Mouse (Mus musculus) embryo, embryonic 10 days (tissue): ENCODE results near the gene Fosl1.

Experiments
- DNase-seq: peaks from one replicate; pipeline ENCODE4 v3.0.0-alpha.2; 2015; ENCODE audit warnings: low spot score

The Fosl1 gene

DNA sequence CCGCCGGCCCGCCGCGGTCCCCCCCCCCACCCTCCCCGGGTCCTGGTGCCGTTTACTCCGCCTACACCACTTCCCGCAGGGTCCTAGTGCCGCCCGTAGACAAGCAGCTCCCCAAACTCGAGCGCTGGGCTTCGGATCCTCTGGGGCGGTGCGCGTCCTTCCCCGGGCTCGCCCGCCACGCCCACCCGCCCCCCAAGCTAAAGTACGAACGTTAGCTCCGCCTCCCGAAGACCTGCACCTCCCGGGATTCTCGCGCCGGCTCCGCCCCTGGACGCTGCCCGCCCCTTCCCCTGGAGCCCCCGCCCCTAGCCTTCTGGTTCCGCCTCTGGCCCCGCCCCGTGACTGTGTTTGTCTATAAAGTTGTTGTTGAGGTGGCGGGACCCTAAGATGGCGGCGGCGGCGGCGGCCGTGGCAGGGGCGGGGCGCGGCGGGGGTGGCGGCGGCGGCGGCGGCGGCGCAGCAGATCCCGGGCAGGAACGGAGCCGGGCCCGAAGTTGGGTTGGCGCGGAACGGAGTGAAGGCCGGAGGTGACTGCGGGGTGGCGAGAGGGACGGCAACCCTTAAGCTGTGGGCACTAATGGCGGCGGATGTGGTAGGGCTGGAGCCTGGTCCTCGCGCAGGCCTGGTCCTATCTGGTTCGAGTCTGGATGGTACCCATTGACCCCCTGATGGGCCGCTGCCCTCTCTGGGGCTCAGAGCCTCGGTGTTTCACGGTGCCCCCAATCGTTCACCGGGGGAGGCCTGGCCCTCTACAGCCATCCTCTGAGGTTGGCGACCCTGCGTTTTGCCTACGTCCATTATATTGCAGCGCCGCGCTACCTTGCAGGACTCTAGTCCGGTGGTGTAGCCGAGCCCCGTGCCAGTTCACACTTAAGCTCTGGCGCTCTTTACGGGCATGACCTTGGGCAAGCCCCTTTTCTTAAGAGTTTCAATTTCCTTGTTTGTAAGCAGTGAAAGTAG, 22.3 kb upstream of the Fosl1 start, which contains the start of the genes Drap1 and AI837181:
Drap1 (minus strand) TSS at position 198 of the 960 bp plus-strand sequence.
AI837181 (plus strand) TSS at position 363 of the 960 bp plus-strand sequence.
- peak; percentile 95 for DNase-seq

DNA sequence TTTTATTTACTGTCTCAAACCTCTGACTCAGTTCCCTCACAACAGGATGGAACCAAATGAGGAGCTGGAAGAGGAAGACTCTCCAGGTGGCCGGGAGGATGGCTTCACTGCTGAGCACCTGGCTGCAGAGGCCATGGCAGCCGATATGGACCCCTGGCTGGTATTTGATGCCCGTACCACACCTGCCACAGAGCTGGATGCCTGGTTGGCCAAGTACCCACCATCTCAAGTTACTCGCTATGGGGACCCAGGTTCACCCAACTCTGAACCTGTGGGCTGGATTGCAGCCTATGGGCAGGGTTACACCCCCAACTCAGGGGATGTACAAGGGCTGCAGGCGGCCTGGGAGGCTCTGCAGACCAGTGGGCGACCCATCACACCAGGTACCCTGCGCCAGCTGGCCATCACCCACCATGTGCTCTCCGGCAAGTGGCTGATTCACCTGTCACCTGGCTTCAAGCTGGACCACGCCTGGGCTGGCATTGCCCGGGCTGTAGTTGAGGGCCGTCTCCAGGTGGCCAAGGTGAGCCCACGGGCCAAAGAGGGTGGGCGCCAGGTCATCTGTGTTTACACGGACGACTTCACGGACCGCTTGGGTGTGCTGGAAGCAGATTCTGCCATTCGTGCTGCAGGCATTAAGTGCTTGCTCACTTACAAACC, 21.3 kb upstream of the Fosl1 start:
- DNase-seq, result no peak

DNA sequence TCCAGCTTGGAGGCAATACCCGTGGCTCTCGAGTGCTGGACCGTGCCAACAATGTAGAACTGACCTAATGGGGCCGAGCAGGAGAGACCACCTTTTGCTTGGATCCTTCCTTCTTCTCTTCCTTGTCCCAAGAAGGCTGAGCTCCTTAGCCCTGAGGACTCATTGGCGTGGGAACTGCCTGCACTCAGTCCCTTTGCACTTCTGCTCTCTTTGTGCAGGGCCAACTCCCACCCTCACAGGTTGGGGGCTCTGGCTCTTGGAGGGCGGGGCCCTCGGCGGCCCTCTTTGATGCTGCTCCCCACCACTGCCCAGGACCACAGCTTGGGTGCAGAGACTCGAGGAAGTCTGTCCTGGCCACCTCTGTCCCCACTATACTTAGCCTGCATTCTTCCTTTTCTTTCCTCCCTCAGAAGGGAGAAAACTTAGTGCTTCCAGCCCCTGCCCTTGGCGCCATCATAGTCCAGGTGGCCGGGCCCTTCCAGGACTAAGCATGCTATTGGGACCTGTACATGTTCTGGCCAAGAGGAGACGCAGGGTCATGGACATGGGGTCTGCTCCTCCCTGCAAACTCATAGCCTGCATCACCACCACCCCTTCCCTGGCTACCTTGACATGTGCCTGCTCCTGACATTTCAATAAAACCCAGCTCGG, 20.6 kb upstream of the Fosl1 start:
- no peak for DNase-seq

DNA sequence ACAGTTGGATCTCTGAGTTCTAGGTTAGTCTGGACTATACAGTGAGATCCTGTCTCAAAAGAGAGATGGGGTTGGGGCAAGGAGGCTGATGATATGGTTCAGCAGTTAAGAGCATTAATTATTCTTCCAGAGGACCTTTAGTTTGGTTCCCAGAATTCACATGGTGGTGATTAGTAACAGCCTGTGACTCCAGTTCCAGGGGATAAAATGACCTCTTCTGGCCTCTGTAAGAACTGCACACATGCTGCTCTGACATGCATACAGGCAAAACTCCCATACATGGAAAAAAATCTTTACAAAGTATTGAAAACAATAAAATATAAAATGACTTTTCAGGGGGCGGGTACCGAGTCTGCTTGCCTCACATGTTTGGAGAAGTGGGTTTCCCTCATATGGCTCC, 19.3 kb upstream of the Fosl1 start:
- peak; percentile 62 for DNase-seq

DNA sequence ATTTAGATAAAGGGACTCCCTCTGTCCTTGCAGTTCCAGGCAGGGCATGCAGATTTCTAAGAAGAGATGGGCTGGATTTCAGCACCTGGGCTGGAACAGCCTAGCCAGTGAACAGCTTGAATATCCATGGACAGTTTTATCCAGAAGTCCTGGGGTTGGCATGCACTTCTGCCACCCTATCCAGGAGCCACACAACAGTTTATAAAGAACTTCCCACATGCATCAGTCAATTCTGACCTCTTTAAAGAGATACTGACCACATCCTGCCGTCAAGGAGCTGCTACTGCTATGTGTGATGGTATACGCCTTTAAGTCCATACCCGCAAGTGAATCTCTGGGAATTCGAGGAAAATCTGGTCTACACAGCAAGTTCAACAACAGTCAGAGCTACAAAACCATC, 18.1 kb upstream of the Fosl1 start:
- DNase-seq, result no peak

DNA sequence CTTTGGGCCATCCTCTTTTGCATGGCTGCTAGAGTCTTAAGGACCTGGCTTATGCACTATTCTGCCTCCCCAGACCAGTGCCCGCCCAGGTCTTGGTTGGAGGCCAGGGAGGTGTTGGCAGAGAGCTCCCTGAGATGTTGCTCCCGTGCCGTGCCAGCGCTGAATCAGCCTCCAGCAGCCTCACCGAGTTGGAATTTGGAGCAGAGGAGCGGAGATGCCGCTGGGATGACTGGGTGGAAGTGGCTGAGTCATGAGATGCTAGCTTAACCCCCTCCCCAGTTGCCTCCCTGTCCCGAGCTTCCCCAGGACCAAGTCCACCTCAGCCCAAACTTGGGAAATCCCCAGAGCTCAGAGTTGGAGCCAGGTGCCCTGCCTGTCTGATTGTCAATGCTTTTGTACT, 17.5 kb upstream of the Fosl1 start:
- DNase-seq, result no peak

DNA sequence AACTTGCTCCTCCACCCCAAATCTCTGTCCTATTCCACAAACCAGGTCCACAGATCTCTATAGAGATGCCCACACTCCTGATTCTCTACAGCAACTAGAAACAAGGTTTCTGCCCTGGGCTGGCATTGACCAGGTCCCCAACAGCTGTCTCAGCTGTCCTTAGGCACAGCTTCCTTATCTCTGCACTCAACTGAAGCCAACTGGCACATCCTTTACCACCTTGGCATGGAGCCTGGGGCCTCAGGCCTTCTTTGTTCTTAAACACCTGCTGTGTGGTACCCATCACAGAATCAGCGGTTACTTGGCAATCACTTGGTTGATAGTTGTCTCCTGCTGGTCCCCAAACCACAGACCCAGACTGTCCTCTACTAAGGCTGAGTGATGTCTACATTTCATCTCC, 16.9 kb upstream of the Fosl1 start:
- DNase-seq, result no peak

DNA sequence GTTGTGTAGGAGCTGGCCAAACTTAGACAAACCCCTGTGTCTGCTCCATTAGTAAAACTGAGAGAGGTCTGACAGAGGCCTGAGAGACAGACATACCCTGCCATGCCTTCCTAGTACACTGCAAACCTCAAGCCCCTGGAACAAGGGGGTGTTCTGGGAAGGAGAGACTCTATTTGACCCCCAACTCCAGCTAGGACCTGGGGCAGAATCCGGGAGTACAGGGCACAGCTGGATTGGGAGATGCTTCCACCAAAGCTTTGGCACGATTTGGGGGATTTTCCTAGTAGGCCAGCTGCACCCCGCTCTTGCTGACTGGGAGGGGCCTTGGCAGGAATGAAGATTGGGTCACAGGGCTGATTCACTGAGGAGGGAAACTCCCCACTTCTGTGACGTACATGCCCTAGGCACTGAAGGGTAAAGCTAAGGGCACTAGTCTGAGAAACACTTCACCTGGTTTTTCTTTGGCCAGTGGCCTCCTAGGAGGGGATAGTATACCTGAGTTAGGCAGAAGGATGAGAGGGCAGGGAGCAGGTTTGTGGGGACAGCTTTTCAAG, 15.4 kb upstream of the Fosl1 start:
- no peak for DNase-seq

DNA sequence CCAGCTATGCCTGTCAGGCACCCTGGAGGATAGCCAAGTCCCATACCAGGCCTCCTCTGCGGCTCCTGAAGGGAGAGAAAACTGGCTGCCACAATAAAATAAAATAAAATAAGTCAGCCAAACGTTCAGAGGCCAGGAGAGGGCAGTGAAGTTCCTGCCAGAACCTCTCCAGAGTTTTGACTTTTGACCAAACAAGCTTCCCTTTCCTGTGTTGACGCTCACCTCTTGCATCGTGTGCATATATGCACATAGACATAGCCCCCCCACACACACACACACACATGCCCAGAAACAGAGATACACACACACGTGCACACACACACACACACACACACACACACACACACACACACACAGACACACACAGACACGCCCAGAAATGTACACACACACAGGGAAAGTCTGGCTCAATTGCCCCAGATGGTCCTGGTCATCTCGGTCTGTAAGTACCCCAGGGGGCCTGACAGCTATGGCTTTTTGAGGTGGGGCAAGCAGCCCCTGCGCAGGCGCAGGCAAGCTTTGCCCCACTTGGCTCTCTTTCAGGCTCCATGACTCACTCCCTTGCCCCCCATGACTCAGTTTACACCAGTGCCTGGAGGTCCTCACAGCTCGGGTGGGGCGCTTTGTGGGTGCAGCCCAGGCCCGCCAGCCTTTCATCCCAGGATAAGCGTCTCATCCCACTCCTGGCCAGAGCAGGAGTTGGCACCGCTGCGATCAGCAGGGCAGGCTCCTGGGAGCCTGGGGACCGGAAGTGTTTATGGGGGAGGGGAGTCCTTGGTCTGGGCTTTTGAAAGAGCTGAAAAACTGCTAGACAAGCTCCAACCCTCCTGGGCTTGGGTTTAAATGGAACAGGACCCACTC, 14.1 kb upstream of the Fosl1 start:
- peak; percentile 60 for DNase-seq

DNA sequence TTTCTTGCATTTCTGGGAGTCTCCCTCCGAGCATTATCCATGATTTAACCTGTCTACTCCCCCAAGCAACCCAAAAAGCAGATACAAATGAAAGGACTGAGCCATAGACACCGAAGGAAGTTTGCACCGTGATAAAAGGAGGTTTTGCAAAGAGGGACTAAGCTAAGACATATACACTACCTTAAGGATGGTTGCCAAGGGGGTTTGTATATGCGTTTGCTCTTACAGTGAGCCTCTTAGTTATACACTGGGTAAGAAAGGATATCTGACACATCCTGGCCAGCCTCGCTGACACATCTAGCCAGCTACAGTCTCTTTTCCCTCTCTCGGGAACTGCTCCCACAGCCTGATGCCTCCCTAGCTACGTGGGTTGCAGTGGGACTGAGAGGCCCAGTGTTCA, 13.4 kb upstream of the Fosl1 start:
- no peak for DNase-seq

DNA sequence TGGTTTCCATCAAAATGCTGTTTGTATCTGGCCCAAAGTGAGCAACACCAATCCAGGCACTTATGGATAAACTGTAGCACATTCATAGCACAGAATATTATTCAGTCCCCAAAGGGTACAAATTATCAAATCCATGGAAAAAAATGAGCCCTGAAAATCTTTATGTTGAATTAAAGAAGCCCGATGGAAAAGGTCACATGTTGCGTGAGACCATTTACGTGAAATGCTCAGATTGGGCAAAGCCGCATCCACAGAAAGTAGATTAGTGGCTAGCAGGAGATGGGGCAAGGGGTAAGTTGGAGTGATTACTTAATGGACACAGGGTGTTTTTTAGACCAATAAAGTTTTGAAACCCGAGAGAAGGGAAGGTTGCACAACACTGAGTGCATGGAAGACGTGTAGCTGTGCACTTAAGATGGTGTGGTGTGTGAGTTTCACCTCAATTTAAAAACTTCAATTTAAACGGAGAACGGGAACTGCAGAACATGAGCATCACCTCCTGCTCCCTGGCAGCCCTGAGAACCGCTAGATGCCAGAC, 2.9 kb upstream of the Fosl1 start:
- no peak for DNase-seq

DNA sequence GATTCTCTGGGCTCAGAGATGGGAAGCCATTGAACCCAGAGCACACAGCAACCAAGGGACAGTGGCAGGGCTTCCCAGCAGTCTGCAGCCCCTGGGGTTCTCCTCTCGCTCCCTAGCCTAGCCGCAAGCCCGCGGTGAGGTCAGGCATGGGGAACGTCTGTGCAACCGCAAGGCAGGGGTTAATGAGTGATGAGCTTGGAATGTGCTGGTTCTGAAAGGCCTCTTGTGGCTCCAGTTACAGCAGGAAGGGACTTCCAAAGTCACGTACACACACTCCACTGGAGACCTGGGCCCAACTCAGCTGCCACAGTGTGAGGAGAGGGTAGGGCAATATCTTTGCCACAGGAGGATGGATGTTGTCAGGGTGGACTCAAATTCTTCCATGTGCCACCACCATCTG, 2.4 kb upstream of the Fosl1 start:
- no peak for DNase-seq

DNA sequence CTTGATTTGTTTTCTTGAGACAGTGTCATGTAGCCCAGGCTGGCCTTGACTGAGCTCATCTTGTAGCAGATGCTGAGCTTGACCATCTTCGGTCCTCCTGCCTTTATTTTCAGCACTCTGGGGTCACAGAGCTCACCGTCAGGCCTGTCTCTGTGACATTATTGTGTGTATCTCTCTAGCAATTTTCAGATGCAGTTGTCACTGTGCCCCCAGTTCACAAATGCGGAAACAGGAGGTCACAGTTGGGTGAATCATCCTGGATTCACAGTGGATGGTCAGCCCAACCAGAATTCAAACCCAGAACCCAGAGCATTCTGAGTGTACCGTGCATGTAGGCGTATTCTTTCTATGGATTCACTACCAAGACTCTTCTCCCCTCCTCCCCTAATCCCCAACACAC, 1.6 kb upstream of the Fosl1 start:
- no peak for DNase-seq

DNA sequence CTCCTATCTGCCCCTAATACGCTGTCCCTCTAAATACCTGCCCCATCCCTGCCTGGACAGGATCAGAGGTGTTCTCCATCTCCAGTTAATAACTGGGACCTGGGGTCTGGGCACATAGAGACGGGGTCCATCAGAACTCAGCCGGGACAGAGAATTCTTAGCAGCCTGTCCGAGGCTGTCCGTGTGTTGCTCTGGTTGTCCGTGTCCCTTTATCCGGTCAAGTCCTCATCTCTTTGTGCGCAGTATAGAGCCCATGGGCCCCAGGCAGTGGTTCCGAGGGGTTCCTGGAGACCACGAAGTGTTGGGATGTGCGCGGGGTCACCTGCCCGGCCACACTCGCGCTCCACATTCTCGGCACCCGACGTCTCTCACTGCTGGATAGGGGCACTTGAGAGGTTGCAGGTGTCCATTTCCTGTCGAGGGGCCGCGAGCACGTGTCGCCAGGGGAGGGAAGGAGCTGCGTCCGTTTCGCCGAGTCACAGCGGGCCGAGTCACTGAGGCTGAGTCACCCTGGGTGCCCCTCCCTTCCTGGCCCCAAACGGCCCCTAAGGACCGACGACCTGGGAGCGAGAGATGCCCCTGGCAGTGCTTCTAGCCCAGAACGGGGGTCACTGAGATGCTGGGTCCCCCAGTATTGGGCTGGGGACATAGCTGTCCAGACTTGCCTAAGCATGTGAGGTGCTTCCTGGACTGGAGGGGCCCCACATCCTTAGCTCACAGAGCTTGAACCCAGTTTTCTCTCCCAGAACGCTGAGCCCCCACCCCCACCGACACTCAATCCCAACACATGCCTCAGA, 1.2 kb downstream of the Fosl1 start:
- DNase-seq, result peak; percentile 44

DNA sequence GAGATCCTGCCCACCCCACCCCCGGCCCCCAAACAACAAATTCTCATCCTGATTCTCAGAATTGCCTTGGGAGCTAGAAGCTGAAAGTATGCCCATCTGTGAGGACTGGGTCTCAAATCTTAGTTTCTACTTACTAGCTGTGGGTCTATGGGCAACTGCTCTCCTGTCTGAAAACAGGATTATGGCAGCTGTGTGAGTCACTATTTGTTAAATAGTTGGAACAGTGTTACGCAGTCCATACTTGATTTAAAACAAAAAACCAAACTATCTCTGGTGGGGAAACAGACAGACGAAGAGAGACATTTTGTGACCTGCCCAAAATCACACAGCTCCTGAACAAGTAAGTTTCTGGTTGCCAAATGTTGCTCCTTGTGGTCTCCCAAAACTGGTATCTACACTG, 2.3 kb downstream of the Fosl1 start:
- DNase-seq, result no peak

DNA sequence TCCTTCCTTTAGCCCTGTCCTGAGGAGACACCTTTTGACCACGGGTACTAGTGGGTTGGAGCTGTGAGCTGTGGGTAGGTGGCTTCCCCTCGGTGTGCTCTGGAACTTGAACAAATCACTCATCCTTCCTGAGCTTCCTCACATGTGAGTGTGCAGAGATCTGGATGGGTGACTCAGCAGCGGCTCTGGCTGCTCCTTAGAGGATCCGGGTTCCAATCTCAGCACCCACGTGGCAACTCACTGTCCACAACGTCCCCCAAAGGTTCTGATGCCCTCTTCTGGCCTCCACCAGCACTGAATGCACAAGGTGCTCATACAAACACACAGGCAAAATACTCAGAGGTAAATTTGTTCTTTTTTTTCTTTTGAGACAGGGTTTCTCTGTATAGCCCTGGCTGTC, 4.4 kb downstream of the Fosl1 start:
- DNase-seq, result no peak

DNA sequence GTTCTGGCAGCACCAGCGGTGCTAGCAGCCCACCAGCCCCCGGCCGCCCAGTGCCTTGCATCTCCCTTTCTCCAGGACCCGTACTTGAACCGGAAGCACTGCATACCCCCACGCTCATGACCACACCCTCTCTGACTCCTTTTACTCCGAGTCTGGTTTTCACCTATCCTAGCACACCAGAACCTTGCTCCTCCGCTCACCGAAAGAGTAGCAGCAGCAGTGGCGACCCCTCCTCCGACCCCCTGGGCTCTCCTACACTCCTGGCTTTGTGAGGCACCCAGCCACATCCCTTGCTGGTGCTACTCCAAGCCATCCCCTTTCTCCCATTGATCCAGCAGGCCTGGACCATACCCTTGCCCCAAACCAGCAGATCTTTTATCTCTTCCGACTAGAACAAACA, 7.7 kb downstream of the Fosl1 start:
- DNase-seq, result no peak

DNA sequence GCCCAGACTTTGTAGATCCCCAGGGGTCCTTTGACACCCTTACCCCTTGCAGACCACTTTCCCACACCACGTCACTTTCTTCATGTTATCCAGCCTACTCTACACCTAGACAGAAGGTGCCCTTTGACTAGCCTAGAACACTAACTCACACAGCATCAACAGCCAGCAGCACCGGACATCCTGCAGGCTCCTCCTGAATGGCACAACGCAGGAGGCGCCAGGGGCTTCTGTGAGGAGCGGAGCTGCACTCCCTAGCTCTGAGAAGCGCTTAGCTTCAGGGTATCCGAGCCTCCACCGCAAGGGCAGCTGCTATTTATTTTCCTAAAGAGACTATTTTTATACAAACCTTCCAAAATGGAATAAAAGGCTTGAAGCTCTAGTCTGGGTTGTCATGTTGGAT, 8.2 kb downstream of the Fosl1 start:
- DNase-seq, result no peak

DNA sequence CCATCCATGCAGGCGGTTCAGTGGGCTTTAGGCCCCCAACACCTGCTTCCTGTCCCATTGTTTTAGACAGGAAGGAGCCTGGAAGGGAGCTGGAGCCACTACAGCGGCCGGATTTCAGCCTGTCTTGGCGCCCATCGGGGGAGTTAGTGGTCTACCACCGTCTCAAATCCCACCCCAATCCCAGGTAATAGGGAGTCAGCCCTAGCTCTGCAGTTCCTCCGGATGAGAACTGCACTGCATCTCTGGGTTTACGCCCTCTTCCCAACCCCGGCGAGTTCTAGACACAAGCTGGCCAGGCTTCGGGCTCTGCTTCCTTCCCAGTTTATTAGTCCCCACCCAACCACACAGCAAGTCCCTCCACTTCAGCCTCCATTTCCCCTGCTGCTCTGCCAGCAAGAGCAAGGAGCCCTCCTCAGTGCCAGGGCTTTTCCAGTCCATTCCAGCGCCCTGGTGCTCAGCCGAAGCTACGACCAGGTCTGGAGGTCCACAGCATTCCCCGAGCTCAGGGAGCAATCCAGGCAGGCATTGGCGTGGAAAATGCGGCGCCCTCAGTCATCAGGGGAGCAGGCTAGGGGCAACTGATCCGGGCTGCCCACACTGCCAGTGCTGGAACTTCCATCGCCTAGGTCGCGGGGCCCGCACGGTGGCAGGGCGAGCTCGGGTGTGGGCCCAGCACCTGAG, 9.0 kb downstream of the Fosl1 start:
- peak; percentile 42 for DNase-seq
